Mouse (Mus musculus) CD8-positive naive resting alpha-beta T cell, adult 2 months (primary cell): ENCODE measurements around the gene Fam120b.
"Not testable (repeated sequence)": the region's sequence is repeated elsewhere in the genome, so short reads cannot be mapped to it uniquely, and the experiment has no call there.

Experiments
- DNase-seq, 2 experiments: peaks; one replicate each; pipeline ENCODE4 v3.0.0; 2022; ENCODE audit warnings: low read depth in 2 of 2, low spot score in 2 of 2

Fam120b gene

DNA sequence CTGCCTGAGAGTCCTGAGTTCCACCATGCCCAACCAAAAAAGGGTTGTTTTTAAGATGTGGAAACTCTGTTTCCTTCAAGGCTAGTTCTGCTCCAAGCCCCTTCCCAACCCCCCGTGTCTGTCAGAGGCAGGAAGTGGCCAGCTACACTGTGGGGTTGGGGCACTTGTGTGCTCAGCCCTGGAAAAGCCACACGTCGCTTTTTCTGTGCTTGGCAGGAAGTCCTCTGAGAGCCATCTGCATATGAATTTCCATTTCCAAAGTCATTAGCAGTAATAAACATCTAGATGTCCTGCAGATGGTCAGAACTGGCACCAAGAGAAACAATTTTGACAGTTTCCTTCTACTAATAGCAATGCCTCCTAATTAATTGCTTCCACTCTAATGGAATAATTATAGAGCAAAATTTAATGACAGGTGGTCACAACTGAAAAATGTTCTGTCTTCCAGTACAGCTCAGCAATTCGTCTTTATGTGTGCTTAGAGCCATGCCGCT lies 35.1 kb downstream of the Fam120b start:
- DNase-seq: no peak

DNA sequence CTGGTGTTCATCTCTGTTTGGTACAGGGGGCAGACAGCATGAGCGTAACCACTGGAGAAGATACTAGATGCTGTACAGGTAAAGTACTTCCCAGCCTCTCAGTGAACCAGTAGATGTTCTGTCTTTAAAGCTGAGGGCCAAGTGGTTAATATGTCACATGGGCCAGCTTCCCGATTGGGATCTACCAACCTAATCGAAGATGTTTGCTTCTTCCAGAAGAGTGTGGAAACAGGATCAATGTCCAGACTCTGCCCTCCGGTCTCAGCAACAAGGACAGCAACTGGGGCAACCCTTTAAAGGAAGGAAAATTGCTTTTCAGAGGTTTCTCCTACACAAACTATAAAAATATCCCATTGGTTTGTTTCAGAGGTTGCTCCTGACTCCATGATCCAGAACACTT lies 35.5 kb downstream of the Fam120b start:
- no peak for DNase-seq

DNA sequence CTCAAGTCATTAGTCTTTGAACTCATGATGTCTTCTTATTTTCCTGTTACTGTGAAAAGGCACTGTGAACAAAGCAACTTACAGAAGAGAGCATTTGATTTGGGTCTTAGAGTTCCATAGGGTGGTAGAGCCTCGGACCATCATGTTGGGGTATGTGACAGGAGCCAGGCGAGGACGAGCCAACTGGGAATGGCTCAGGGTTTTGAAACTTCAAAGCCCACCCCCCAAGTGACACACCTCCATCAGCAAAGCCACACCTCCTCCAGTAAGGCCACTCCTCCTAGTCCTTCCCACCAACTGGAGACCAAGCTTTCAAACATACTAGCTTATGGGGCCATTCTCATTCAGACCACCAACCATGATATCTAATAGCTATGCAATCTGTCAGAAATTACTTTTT lies 36.0 kb downstream of the Fam120b start:
- no peak for DNase-seq

DNA sequence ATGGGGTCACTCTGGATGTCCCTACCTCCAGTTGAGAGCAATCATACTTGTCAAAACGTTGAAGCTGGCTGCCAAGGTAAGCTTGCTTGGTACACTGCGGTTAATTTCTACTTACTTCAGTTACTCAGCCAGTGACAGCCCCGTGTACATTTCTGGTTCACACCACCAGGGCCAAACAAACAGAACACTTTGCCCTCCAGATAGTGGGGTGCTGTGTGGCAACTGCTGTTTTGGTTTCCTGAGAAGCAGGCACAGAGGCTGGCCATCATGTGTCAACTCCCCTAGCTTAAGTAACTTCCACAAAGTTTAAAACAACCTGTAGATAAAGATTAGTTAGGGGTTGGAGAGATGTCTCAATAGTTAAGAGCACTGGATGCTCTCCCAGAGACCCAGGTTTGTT lies 38.7 kb downstream of the Fam120b start:
- DNase-seq: no peak

DNA sequence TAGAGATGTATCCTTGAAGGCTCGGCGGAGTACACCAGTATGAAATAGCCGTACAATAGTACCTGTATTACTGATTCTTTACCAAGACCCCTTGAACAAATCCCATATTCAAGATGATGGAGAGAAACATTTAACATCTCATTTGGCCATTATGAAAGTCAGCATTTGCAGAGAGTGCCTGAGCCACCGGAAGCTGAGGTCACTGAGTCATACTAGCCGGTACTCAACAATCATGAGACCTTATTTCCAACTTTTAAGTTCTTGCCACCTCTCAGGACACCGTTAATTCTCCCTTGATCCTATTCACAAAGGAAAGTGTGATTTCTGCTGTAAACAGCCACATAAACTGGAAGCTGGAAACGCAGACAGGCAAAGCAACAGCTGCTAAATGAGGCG lies 44.1 kb downstream of the Fam120b start:
- no peak for DNase-seq

DNA sequence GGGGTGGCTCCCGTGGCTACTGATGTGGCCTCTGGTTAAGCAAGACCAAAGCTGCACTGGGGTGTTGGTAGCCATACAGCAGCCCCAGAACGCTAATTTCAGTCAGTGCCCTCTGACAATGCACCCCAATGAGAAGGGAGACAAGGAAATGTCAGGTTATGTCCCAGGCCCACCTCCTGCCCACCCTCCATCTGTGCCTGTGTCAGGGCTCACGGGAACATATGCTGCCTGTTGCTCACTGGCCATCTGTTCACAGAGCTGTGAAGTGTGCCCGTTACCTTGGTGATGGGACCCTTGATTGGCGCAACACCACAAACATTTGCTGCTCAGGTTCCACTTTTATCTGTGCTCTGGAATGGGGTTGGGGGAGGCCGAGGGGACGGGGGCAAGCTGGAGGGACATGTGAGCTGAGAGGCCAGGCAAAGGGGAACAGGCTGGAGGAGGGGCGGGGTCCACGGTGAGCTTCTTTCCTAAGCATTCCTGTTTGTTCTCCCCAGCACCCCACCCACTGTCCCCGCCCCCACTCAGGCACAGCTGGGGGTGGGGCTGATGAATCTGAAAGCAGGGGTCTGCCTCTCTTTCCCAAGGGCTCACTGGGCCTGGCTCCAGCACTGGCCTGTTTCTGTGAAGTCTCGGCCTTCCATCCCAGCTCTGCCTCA lies 44.6 kb downstream of the Fam120b start:
- no peak for DNase-seq

DNA sequence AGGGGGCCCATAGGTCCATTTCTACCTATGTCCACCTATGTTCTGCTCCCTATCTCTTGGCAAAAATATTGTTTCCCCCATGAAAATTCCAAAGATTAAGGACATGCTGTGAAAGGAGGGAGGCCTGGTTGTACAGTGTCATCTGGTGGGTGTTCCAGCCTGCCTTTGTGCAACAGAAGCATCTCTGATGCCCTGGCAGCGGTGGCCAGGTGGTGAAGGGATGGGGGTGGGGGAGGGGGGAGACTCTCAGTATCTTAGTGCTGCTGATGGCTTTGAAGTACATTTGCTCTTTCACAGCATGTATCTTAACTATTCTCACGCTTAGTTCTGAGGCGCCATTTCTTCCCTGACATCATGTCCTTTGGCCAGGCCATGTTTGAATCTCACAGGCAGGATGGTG lies 49.4 kb downstream of the Fam120b start:
- DNase-seq: no peak

DNA sequence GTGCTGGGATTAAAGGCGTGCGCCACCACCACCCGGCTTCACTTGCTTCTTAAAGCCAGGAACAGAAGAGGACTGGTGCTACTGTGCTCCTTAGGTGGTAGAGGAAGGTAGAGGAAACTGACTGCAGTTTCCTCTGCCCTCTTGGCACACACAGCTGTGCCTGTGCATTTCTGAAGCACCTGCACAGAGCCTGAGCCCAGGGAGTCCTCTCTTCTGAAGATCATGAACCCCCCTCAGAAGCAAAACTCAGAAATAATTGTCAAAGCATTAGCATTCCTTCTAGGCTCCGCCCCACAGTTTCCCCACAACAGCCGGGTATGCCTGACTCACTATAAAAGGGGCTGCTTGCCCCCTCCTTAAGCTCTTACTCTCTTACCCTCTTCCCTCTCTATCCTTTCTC lies 51.8 kb downstream of the Fam120b start:
- no peak for DNase-seq

DNA sequence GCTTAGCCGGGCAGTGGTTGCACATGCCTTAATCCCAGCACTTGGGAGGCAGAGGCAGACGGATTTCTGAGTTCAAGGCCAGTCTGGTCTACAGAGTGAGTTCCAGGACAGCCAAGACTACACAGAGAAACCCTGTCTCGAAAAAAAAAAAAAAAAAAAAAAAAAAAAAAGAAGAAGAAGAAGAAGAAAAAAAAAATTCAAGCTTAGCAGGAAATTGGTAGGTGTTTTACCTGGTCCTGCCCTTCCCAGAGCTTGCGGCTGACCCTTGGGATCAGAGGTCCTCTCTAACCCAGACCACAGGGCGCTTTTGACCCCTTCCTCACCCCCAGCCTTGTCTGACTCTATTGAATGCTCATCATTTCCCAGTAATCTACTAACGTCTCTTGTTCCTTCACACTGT lies 53.1 kb downstream of the Fam120b start:
- not testable (repeated sequence) for DNase-seq

DNA sequence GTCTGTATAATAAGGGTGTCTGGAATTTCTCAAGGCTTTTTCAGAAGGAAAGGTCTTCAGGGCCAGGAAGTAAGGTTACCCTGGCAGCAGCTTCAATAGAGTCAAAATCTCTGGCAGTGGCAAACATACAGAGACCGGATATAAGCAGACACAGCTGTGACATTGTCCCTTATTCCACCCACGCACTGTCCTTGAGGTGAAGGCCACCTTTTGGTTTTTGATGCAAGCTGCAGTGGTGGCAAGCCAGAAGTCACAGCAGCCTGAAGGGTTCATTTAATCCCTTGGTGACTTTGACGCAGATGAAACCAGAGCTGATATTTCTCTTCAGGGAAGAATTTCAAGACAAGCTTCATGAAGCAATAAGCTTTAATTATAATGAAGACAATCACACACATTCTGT lies 53.6 kb downstream of the Fam120b start:
- no peak for DNase-seq

DNA sequence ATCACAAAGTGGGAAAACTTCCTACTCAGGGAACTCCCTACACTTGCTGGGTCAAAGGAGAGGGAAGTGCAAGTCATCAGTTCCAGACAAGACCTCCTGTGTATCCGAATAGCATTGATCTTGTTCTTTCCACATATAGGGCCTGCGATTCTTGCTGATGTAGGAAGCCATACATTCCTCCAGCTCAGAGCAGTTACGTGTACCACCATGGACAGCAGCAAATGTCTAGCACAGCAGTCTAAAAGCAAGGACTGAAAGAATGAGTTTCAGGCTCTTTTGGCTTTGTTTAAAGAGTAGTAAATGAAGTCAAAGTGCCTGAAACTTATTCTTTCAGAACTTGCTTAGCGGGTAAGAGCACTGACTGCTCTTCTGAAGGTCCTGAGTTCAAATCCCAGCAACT lies 59.2 kb downstream of the Fam120b start:
- no peak for DNase-seq

DNA sequence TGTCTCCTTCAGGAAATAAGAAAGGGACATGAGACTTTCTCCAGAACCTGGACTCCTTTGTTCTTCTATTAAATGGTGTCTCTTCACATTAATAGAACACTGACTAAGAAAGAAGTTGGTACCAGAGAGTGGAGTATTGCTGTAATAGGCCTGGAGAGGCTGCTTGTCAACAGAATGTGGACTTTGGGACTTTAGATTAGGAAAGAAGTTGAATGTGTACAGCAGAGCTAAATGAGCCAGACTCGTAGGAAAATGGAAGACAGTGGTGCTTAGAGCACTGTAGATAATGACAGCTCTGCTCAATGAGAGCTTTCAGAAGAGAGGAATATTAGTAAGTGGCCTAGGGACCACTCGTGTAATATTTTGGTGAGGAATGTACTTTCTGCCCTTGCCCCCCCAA lies 60.6 kb downstream of the Fam120b start:
- DNase-seq: no peak

DNA sequence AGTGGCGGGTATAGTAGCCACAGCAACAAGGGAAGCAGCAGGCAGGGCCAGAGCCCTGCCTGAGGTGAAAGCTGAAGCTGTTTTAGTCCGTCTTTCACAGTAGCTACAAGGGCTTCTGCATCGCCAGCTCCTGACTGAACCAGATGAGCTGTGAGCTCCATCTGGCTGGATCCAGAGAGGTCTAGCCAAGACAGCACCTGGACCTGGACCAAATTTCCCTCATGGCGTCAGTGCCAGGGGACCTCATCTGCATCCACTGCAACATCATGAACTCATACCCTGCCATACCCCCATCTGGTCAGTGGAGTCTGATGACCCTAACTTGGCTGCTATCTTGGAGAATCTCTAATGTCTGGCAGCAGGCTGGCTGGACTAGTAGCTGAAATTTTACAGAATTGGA lies 63.8 kb downstream of the Fam120b start:
- DNase-seq: no peak

DNA sequence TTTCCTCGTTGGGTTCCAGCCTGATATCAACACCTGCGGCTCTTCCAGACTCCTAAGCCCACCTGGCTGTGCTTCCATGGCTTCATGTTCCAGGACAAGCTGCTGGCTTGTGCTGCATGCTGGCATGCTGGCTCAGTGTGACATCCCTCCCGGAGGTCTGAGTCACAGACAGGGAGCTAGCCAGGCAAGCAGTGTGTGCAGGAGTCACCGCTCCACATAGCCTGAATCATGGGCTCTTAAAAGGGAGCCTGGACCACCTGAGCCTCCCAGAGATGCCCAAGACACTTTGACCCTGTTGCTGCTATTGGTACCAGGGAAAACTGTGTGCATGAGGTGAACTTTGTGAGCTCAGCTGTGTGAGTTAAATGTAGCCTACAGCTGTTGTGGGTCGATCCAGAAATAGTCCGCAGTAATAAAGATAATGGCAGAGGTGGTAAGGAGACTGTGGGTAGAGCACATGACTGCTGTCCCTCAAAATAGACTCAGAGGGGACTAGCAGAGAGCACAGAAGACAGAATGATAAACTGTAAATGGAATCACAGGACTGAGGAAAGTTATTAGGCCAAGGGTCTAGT lies 66.0 kb downstream of the Fam120b start:
- no peak for DNase-seq

DNA sequence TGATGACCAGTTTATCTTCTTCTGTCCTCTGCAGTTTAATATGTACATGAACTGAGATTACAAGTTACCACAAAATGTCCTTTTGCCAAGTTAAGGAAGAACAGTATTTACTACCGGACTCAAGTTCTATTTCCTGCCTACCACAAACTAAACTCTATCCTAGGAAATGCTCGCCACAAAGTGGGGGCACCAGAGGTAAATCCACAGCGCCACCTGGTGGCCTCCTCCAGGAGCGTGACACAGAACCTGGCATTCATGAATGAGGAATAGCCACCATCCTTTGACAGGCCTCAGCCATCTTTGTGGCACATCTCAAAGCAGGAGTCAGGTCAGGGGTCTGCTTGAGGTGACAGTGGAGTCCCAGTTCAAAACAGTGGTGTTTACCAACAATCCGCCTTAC lies 71.7 kb downstream of the Fam120b start:
- DNase-seq: peak; percentile 33 to 51

DNA sequence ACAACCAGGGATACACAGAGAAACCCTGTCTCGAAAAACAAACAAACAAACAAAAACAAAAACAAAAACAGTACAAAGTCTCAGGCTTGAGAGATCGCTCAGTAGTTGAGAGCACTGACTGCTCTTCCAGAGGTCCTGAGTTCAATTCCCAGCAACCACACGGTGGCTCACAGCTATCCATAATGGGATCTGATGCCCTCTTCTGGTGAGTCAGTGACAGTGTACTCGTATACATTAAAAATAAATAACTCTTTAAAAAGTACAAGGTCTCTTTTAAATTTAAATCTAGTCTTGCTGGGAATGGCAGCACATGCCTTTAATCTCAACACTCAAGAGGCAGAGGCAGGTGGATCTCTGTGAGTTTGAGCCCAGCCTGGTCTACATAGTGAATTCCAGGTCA lies 76.7 kb downstream of the Fam120b start:
- no peak for DNase-seq
